Mouse (Mus musculus): ENCODE measurements around the gene Tspan18.

Tspan18 gene

DNA sequence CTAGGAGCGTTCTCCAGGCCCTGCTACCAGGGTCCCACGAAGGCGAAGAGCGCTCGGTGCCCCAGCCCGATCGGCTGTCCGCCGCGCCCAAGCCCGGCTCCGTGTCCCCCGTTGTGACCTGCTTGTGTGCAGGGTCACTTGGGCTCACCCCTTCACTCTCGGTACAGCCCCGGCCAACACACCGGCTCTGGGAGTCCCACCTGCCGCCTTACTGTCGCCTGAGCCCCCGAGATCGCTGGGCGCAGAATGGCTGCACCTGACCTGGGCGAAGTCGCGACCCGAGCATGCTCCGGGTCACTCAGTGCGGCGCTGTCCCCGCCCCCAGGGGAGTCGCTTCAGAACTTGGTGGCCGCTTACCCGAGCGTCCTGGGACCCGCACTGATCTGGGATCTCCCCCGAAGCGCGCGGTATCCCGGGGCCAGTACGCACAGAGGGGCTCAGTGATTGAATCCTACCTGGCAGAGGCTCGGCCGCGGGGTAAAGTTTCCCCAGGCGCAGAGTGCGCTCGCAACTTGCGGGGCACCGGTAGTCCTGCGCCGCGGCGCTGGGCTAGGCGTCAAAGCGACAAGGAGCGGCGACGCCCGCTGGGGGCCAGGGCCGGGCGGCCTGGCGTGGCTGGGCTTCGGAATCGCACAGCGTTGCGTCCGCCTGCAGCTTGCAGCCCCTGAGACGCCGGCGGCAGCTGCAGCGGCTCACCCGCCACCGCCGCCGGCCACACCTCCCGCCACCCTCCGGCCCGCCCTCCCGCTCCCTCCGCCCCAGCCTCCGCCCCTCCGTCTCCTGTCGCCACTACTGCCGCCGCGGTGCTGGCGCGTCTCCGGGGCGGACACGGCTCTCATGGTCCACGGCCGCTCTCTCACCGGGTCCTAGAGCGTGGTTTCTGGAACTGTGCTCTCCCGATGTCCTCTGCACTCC lies at the start of gene Tspan18:
Gene Tspan18, minus strand, starts transcription at position 689 of the 915 bp plus-strand sequence.
- peak; percentile 61 for DNase-seq (ENCODE audit: low spot score)

- no peak for DNase-seq (ENCODE audit: low spot score)
Measured at GRCm38 (mm10) chr2:93383831-93384230, 49.5 kb upstream of the Tspan18 start.

- no peak for DNase-seq (ENCODE audit: low spot score)
Measured at GRCm38 (mm10) chr2:93380680-93381089, 46.4 kb upstream of the Tspan18 start.

DNA sequence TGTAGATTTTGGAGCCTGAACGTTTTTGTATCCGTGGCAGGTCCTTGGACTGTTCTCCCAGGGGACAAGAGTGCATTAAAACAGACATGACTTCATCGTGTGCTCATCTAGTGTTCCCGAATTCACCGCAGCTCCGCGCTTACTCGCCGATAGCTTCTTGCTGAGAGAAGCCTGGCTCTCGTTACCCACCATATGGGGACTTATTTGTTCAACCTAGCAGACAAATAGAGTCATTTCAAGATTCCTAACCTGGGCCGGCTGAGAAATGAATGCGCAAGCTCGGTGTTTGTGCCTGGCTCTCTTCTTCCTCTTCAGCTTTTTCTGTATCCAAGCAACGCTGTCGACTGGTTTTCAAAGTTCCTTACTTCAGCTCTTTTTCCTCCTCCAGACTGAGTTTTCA lies 43.5 kb upstream of the Tspan18 start:
- no peak for DNase-seq (ENCODE audit: low spot score)

DNA sequence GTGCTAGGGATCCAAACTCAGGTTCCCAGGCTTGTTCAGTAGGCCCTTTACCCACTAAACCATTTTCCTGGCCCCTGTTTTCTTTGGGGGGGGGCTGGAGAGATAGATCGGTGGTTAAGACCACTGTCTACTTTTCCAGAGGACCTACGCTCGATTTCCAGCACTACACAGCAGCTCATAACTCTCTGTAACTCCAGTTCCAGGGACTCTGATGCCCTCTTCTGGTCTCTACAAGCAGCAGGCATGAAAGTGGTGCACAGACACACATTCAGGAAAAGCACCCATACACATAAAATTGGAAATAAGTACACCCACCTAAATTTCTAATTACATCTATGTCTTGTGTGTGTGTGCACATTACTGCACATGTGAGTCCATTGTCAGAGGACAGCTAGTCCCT lies 42.9 kb upstream of the Tspan18 start:
- no peak for DNase-seq (ENCODE audit: low spot score)

GRCm38 (mm10) chr2:93372872-93373271 lies 38.6 kb upstream of the Tspan18 start:
- no peak for DNase-seq (ENCODE audit: low spot score)

GRCm38 (mm10) chr2:93372097-93372571 lies 37.8 kb upstream of the Tspan18 start:
- no peak for DNase-seq (ENCODE audit: low spot score)

- DNase-seq (ENCODE audit: low spot score), result no peak
Measured at GRCm38 (mm10) chr2:93368954-93369353, 34.6 kb upstream of the Tspan18 start.

DNA sequence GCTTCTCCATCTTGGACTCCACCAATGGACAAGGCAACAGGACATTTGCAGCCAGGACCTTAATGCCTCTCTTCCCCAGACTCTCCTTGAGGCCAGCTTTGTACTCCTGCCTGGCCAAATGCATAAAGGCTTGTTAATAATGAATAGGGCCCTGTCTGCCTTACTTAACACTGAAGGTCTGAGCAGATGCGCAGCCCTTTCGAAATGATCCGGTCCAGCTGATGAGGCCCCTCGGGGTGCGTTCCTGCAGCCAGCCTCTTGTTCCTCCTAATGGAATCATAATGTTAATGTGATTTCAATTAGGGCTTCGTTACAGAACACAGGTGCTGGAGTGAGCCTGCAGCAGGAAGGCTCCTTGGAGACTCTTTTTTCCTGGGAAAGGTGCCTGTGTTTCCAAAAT lies 33.7 kb upstream of the Tspan18 start:
- DNase-seq (ENCODE audit: low spot score), result no peak

GRCm38 (mm10) chr2:93365411-93365810 lies 31.1 kb upstream of the Tspan18 start:
- no peak for DNase-seq (ENCODE audit: low spot score)

GRCm38 (mm10) chr2:93364951-93365350 lies 30.6 kb upstream of the Tspan18 start:
- DNase-seq (ENCODE audit: low spot score), result no peak

DNA sequence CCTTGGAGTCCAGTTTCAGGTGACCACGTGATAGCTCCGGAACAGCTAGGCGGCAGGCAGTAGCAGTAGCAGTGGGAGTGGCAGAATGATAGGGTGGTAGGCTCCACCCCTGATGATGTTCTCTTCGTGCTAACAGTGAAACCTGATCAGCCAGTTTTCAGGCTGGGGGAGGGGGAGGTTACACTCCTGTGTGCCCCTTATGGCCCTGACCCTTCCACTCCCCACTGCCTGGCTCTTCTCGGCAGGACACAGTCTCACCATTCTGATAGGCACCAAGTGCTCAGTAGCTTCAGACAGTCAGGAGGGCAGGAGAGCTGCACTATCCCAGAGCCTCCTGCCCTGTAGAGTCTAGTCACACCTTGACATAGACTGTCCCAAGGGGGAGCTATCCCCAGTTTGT lies 27.1 kb upstream of the Tspan18 start:
- peak; percentile 27 for DNase-seq (ENCODE audit: low spot score)

DNA sequence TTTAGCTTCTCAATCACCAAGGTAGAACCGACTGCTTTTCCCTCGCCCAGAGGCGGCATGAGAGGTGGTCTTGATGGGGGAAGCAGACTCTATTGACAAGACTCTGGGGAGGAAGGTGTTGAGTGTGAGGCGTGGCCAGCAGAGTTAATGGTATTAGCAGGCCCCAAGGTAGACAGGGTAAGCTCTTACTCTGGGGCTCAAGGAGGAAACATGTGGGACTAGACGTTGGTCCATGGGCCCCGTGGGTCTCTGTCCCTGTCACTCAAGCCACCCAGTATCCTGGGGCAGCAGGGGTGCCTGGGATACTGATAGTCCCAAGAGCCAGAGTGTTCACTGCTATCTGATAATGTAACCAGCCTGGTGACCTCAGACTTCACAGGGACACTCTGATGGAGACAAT lies 26.0 kb upstream of the Tspan18 start:
- no peak for DNase-seq (ENCODE audit: low spot score)

DNA sequence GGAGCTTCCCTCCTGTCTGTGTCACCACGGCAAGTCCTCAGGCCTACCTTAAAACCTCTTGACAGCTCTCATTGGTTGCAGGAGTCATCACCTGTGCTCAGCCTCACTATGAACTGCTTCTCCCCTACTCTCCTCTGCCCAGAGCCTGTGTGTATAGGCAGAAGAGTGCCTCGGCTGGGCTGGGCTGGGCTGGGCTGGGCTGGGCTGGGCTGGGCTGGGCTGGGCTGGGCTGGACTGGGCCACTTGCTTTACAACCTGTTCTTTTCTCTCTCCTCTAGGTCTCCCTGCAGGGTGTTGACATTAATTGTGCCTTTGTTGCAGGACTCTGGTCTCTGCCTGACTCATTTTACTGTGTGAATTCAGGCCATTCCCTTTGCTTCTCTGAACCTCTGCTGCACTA lies 23.1 kb upstream of the Tspan18 start:
- no peak for DNase-seq (ENCODE audit: low spot score)

GRCm38 (mm10) chr2:93355845-93356244 lies 21.5 kb upstream of the Tspan18 start:
- DNase-seq (ENCODE audit: low spot score), result no peak

DNA sequence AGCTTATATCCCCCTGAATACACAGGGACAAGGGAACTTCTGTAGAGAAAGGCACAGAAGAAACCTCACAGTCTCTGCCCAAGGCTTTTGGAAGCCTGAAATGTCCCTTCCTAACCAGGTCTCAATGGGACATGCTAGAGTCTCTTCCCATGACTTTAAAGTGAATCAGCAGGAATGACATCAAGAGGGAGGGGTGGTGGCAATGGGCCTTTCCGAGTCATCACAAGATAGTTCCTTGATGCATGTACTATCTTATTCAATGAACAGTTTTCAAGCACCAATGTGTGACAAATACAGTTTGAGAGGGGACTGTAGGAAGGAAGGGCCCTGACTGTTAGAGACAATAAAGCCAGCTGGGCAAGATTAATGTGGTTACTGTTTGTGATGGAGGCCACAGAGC lies 20.3 kb upstream of the Tspan18 start:
- DNase-seq (ENCODE audit: low spot score), result peak; percentile 25

DNA sequence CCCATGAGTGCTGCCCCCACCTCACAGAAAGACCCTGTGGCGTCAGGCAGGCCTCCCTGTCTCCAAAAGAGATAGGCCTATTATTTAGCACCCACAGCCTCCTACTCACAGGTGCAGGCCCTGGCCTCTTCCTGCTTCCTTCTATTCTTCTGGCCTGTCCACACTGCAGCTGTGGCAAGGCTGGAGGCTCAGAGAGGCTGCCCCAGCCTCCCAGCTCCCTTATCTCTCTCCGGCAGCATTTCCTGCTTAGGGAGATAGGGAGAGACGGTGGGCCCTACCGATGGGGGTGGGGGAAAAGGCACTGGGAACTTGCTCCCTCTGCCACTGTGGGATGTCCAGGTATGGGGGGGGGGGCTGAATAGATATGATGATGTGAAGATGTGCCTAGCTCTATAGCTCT lies 19.4 kb upstream of the Tspan18 start:
- DNase-seq (ENCODE audit: low spot score), result peak; percentile 90

- peak; percentile 17 for DNase-seq (ENCODE audit: low spot score)
Measured at GRCm38 (mm10) chr2:93352915-93353685, 18.8 kb upstream of the Tspan18 start.

DNA sequence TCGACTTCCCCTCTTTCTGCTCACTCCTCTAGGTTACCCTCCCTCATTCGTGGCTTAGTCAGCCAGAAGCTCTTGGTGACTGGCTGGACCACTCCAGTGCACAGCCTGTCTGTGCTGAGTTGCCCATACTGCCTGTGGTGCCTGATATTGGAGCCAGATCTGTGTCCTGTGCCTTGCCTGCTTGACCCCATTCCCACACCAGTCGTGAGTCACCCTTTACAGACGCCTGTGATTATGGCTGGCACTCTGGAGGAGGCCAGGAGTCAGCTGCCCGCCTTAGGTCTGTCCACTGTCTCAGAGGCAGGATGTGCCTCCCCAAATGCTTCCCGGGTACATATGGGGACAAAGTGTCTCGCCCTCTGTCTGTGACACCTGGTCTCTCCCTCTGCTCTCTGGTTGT lies 17.0 kb upstream of the Tspan18 start:
- DNase-seq (ENCODE audit: low spot score), result no peak

DNA sequence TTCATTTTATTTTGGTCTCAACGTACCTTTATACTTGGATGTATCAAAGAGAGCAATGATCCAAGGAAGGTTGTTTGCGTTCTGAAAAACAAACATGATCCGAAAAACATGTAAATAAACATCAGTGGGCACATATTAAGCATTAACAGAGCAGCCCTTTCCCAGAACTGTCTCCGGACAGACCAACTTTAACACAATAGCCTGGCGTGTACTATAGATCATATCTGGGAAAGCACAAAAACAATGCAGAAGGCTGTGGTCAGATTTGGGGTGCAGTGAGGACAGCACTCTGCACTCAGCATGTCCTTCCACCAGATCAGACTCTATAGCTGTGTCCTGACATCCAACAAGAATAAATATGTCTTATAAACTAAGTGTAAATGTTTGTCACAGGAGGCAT lies 12.7 kb upstream of the Tspan18 start:
- DNase-seq (ENCODE audit: low spot score), result no peak

GRCm38 (mm10) chr2:93346609-93347008 lies 12.3 kb upstream of the Tspan18 start:
- DNase-seq (ENCODE audit: low spot score), result no peak

GRCm38 (mm10) chr2:93345663-93346268 lies 11.5 kb upstream of the Tspan18 start:
- DNase-seq (ENCODE audit: low spot score), result no peak
